Mouse (Mus musculus): ENCODE measurements around the gene Yipf3. TPM values are rescaled to one million over a fixed set of nuclear protein-coding genes. Genes with fewer than 3 reads are reported as not detected.
A peak's percentile ranks its signal among the peaks of the same experiment; 100 is the strongest.

The Yipf3 gene
- polyA plus RNA-seq, 1 experiment from 2014 or later = 41.8 TPM

DNA sequence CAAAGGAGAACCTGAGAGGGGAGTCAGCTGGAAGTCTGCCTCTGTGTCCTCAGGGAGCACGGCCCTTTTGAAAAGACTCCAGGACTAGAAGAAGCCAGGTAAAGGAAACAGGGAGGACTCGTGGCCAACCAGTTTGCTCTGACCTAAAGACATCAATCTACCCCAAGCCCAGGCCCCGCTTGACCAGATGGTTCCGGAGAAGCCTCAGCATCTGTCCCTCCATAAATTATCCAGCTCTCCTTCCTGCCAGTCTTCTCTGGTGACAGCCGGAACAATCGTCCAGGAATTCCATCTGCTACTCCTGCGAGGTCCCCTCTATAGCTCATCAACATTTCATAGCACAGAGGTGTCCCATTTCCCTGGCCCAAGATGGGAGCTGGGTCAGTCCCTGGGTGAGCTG, 36.8 kb downstream of the Yipf3 start:
- Histone ChIP-seq H3K9me3 (replicated peaks) (no peaks in the 10 kb centered on the region), H3K4me2 (no peak overlapping the region), H3K9ac (no peak overlapping the region), H3K4me1 (replicated peaks) (peaks cover 26% of the 10 kb centered on the region), H3K27me3 (peaks cover 13% of the 10 kb centered on the region; the same call in 1 of the 2 replicates), H3K27ac (no peak overlapping the region), H3K4me3 (replicated peaks) (no peak overlapping the region), H3K36me3 (peaks cover 8% of the 10 kb centered on the region)
- 47% methylated on average over 7 of the region's 7 CpGs for WGBS (ENCODE audit: insufficient replicate concordance)
- DNase-seq (no peak), ATAC-seq (ENCODE audit: low read depth) (no peak)

DNA sequence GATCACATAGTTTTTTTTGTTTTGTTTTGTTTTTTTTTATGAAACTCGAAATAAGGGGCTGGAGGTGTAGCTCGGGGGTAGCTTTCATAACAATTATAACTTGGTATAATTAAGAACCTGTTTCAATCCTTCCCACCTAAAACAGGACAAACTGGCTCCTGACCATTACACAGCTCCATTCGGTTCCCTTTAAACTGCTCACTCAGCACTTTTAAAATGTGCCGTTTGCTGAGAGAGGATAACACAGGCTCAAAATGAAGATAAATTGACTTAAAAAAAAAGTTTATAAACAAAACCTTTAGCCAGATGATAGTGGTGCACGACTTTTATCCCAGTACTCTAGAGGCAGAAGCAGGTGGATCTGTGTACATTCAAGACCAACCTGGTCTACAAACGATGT, 37.5 kb downstream of the Yipf3 start:
- Histone ChIP-seq H3K4me1 (replicated peaks) (peaks cover 26% of the 10 kb centered on the region), H3K27me3 (peaks cover 18% of the 10 kb centered on the region), H3K9ac (no peak overlapping the region), H3K9me3 (replicated peaks) (no peaks in the 10 kb centered on the region), H3K27ac (no peak overlapping the region), H3K4me3 (replicated peaks) (no peak overlapping the region), H3K36me3 (peaks cover under 1% of the 10 kb centered on the region), H3K4me2 (no peak overlapping the region)
- no peak for DNase-seq
- ATAC-seq (ENCODE audit: low read depth) = no peak
- WGBS (ENCODE audit: insufficient replicate concordance) = 43% methylated on average over 6 of the region's 6 CpGs

DNA sequence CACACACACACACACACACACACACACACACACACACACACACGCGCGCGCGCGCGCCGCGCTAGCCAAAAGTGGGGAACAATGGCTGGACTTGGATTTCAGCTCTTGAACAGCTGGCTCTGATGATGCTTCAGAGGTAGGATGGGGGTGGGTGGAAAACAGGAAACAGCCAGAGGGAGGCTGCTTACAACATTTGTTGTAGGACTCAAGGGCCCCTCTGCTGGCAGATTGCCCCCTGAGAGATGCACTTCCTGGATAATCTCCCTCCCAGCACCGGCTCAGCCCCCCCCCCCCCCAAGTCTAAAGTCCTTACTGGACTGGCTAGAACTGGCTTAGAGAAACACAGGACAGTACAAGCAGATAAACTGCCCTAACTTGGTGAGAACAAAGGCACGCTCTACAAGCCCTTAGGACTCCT, 39.8 kb downstream of the Yipf3 start:
- H3K36me3 ChIP-seq = no peaks in the 10 kb centered on the region
- no peak overlapping the region for H3K27ac ChIP-seq
- H3K4me3 ChIP-seq (replicated peaks) = no peak overlapping the region
- no peak for ATAC-seq (ENCODE audit: low read depth)
- no peaks in the 10 kb centered on the region for H3K9me3 ChIP-seq (replicated peaks)
- WGBS (ENCODE audit: insufficient replicate concordance) = 51% methylated on average over 11 of the region's 11 CpGs
- DNase-seq = no peak
- H3K4me2 ChIP-seq = no peak overlapping the region
- H3K27me3 ChIP-seq = peaks cover 33% of the 10 kb centered on the region
- peaks cover 9% of the 10 kb centered on the region for H3K4me1 ChIP-seq (replicated peaks)
- H3K9ac ChIP-seq = no peak overlapping the region

DNA sequence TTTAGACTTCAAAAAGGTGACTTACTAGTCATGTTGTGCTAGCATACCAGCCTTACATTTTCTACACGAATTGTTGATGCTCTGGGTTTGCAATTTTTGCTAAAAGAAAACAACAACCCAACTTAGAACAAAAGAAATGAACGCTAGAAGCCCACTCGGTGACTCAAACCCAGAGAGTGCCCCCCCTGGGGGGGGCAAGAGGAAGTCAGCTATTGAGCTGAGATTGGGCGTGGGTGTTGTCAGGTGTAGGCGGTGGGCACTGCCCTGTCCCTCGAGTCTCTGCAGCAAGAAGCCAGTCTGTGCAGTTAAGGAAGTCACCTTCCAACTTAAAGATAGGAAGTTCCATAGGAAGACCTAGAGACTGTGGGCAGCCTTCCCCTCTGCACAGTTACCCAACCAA, 48.7 kb downstream of the Yipf3 start:
- H3K9me3 ChIP-seq (replicated peaks) = no peaks in the 10 kb centered on the region

DNA sequence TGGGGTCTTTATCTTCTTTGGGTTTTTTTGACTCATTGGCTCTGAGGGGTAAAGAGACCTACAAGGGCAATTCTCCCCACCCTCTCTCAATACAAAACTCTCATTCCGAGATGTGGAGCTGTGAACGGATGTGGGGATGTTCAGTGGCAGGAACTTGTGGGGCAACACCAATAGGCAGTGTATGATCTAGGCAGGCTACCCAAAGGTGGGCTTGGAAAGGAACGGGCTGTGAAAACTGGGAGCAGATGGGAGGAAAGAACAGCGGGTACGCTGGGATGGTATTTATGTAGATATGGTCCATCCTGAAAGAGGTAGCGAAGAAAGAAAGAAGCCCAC, 49.1 kb downstream of the Yipf3 start:
- H3K4me2 ChIP-seq = peak overlapping the region; percentile 73
- H3K36me3 ChIP-seq = no peaks in the 10 kb centered on the region
- peaks cover 83% of the 10 kb centered on the region for H3K27me3 ChIP-seq
- DNase-seq (no peak), ATAC-seq (ENCODE audit: low read depth) (no peak)
- H3K4me3 ChIP-seq (replicated peaks) = peak overlapping the region; percentile 54
- H3K4me1 ChIP-seq (replicated peaks) = peaks cover 12% of the 10 kb centered on the region
- no peak overlapping the region for H3K9ac ChIP-seq
- H3K27ac ChIP-seq = no peak overlapping the region
- WGBS (ENCODE audit: insufficient replicate concordance) = 12% methylated on average over 6 of the region's 6 CpGs
- H3K9me3 ChIP-seq (replicated peaks) = no peaks in the 10 kb centered on the region

More for the DNA sequence above, 48.7 kb downstream of the Yipf3 start:
- no peak overlapping the region for H3K27ac ChIP-seq
- no peaks in the 10 kb centered on the region for H3K36me3 ChIP-seq
- H3K4me1 ChIP-seq (replicated peaks) = peaks cover 12% of the 10 kb centered on the region
- H3K4me3 ChIP-seq (replicated peaks) = no peak overlapping the region
- WGBS (ENCODE audit: insufficient replicate concordance) = 15% methylated on average over 6 of the region's 6 CpGs
- ATAC-seq (ENCODE audit: low read depth) = no peak
- no peak overlapping the region for H3K4me2 ChIP-seq
- no peak overlapping the region for H3K9ac ChIP-seq
- peaks cover 86% of the 10 kb centered on the region for H3K27me3 ChIP-seq
- no peak for DNase-seq

DNA sequence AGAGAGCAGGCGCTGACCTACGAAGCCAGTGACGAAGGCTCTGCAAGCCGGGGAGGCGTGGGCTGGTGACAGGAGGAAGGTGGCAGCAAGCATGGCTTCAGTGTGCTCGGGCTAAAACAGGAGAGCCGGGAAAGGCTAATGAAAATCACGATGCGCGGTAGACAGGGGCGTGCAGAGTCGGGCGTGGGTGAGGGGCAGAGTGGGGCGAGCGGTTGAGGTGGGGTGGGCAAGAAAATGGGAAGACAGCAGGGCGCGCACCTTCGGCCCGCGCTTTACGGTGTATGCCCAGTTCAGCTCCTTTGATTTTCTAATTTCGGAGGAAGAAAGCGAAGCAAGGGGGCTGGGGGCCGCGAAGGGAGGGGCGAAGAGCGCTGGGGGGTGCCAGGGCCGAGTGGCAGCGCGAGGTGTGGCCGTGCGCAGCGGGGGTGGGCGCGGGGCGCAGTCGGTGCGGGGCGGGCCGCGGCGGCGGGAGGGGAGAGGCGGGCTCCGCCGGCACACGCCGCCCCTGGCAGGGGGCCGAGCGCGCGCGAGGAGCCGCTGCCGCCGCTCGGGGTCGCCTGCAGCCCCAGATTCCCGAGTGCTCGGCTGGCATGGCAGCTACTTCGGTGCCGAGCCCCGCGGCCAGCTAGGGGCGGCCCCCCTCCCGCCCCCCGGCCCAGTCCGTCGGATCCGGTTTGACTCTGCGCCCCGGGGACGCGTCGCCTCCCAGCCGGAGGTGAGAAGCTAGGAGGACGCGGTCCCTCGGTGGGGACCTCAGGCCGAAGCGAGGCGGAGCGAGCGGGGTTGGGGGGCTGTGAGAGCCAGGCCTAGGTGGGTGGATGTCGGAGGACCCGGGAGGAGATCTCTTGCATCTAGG, 49.7 kb downstream of the Yipf3 start, which contains the start of gene Dlk2:
Gene Dlk2, plus strand, starts transcription at position 58 of the 856 bp plus-strand sequence.
- DNase-seq (no peak), ATAC-seq (ENCODE audit: low read depth) (no peak)
- H3K9me3 ChIP-seq (replicated peaks) = no peaks in the 10 kb centered on the region
- H3K36me3 ChIP-seq = no peaks in the 10 kb centered on the region
- no peak within 1 kb of the TSS for H3K27ac ChIP-seq
- H3K4me3 ChIP-seq (replicated peaks) = peak within 1 kb of the TSS; percentile 54
- 1% methylated on average over 61 of the region's 86 CpGs for WGBS (ENCODE audit: insufficient replicate concordance)
- peaks cover 12% of the 10 kb centered on the region for H3K4me1 ChIP-seq (replicated peaks)
- H3K27me3 ChIP-seq = peaks cover 78% of the 10 kb centered on the region
- peak within 1 kb of the TSS; percentile 73 for H3K4me2 ChIP-seq
- H3K9ac ChIP-seq = peak within 1 kb of the TSS; percentile 54

DNA sequence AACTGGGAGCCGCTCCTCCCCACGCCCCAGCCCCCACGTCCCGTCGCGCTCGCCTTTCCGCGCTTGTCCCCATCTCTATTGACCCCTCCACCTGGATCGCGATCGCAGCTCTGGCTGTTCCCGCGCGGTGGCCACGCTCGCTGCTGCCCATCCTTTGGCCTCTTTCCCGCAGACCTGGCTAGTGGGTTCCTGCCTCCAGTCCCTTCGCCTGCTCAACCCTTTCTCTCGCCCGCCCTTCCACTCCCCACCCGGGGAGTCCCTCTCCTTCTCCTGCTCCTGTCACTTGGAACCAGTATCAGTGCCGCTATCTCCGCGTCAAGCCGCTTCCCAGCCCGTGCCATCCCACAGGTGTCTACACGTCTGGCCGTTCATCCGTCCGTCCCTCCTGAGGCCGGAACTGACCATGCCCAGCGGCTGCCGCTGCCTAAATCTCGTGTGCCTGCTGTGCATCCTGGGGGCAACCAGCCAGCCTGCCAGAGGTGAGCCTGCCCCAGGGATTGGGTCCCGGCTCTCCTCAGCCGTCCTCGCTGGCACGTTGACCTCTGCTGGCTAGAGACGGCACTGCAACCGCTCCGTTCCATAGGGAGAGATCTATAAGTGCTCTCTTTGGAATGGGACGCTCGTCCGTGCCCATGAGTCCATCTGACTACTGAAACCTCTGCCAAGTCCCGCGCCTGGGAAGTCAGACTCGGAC, 50.5 kb downstream of the Yipf3 start:
- no peak overlapping the region for H3K27ac ChIP-seq
- H3K36me3 ChIP-seq = no peaks in the 10 kb centered on the region
- no peak overlapping the region for H3K9ac ChIP-seq
- H3K4me2 ChIP-seq = peak overlapping the region; percentile 73
- 1% methylated on average over 48 of the region's 48 CpGs for WGBS (ENCODE audit: insufficient replicate concordance)
- H3K9me3 ChIP-seq (replicated peaks) = no peaks in the 10 kb centered on the region
- DNase-seq (peak; percentile 54), ATAC-seq (ENCODE audit: low read depth) (peak; percentile 62; the same call in 1 of the 2 replicates)
- H3K27me3 ChIP-seq = peaks cover 72% of the 10 kb centered on the region
- peaks cover 12% of the 10 kb centered on the region for H3K4me1 ChIP-seq (replicated peaks)
- peak overlapping the region; percentile 54 for H3K4me3 ChIP-seq (replicated peaks)

DNA sequence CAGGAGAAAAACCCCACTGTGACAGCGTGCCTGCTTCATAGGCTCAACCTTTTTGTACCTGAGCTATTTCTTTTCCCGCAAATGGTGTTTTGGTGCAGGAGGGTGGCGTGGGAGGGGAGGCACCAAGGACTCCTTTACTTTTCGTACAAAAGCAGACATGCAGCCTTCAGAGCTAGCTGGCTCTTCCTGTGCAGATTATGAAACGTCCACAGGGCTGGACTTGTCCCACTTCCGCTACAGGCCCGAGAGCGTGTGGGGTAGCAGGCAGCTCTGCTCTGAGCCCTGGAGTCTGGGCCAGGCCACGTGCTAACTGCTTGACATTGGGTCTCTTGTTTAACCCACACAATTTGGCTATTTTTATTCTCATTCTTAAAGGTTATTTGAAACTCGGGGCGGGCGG, 54.0 kb downstream of the Yipf3 start:
- H3K36me3 ChIP-seq = no peaks in the 10 kb centered on the region
- H3K27me3 ChIP-seq = peaks cover 41% of the 10 kb centered on the region
- DNase-seq = no peak
- WGBS (ENCODE audit: insufficient replicate concordance) = 62% methylated on average over 12 of the region's 12 CpGs
- no peak for ATAC-seq (ENCODE audit: low read depth)
- no peaks in the 10 kb centered on the region for H3K9me3 ChIP-seq (replicated peaks)
- no peak overlapping the region for H3K27ac ChIP-seq
- H3K9ac ChIP-seq = no peak overlapping the region
- H3K4me2 ChIP-seq = no peak overlapping the region
- H3K4me1 ChIP-seq (replicated peaks) = peaks cover 12% of the 10 kb centered on the region
- no peak overlapping the region for H3K4me3 ChIP-seq (replicated peaks)

MicroRNA genes within 50 kb of the gene (microRNA counts, 519-probe panel; counts per million panel counts)
- microRNA mmu-miR-693-3p (114 counts per million), microRNA mmu-miR-693-5p (114 counts per million)

Small RNA genes within 50 kb of the gene (microRNA-seq; reads per million reads assigned to microRNA genes)
- gene Mir693 = 2.1 reads per million

Other genes starting within 250 kb of the Yipf3 start
- 1.2 and 1.3 TPM in 2 replicates for gene Vegfa, start 215.7 kb upstream of the Yipf3 start, polyA plus RNA-seq (2015; fragmentation: Nextera tagmentation; extraction: Ambion mirVana)
- 92.4 and 99.6 TPM in 2 replicates for gene Mrps18a, start 137.1 kb upstream of the Yipf3 start, polyA plus RNA-seq (2015; fragmentation: Nextera tagmentation; extraction: Ambion mirVana)
- gene Rsph9, start 103.9 kb upstream of the Yipf3 start, polyA plus RNA-seq (2015; fragmentation: Nextera tagmentation; extraction: Ambion mirVana) = 0.72 and 0.96 TPM in 2 replicates
- 44.4 and 46.9 TPM in 2 replicates for gene Mad2l1bp, start 94.5 kb upstream of the Yipf3 start, polyA plus RNA-seq (2015; fragmentation: Nextera tagmentation; extraction: Ambion mirVana)
- 25.7 and 27.0 TPM in 2 replicates for gene Gtpbp2, start 87.0 kb upstream of the Yipf3 start, polyA plus RNA-seq (2015; fragmentation: Nextera tagmentation; extraction: Ambion mirVana)
- 19.0 and 23.9 TPM in 2 replicates for gene Polh, start 45.4 kb upstream of the Yipf3 start, polyA plus RNA-seq (2015; fragmentation: Nextera tagmentation; extraction: Ambion mirVana)
- gene Xpo5, start 45.3 kb upstream of the Yipf3 start, polyA plus RNA-seq (2015; fragmentation: Nextera tagmentation; extraction: Ambion mirVana) = 19.0 and 23.5 TPM in 2 replicates
- gene Polr1c, start within 50 bp of the Yipf3 start, polyA plus RNA-seq (2015; fragmentation: Nextera tagmentation; extraction: Ambion mirVana) = 49.0 and 49.9 TPM in 2 replicates
- gene Lrrc73, start 5.5 kb downstream of the Yipf3 start, polyA plus RNA-seq (2015; fragmentation: Nextera tagmentation; extraction: Ambion mirVana) = 0.06 and 0.10 TPM in 2 replicates
- gene Tjap1, start 34.9 kb downstream of the Yipf3 start, polyA plus RNA-seq (2015; fragmentation: Nextera tagmentation; extraction: Ambion mirVana) = 11.2 and 12.1 TPM in 2 replicates
- 0.09 TPM in 1 of 2 replicates, not detected in the other for gene Dlk2, start 49.3 kb downstream of the Yipf3 start, polyA plus RNA-seq (2015; fragmentation: Nextera tagmentation; extraction: Ambion mirVana)
- gene Abcc10, start 80.3 kb downstream of the Yipf3 start, polyA plus RNA-seq (2015; fragmentation: Nextera tagmentation; extraction: Ambion mirVana) = 1.6 and 1.7 TPM in 2 replicates
- 1.2 and 1.4 TPM in 2 replicates for gene Zfp318, start 135.7 kb downstream of the Yipf3 start, polyA plus RNA-seq (2015; fragmentation: Nextera tagmentation; extraction: Ambion mirVana)
- gene Crip3, start 180.8 kb downstream of the Yipf3 start, polyA plus RNA-seq (2015; fragmentation: Nextera tagmentation; extraction: Ambion mirVana) = not detected in 2 replicates
- gene Slc22a7, start 190.4 kb downstream of the Yipf3 start, polyA plus RNA-seq (2015; fragmentation: Nextera tagmentation; extraction: Ambion mirVana) = not detected in 2 replicates
- gene Ttbk1, start 239.6 kb downstream of the Yipf3 start, polyA plus RNA-seq (2015; fragmentation: Nextera tagmentation; extraction: Ambion mirVana) = 0.02 TPM in 2 replicates
- gene Dnph1, start 248.6 kb downstream of the Yipf3 start, polyA plus RNA-seq (2015; fragmentation: Nextera tagmentation; extraction: Ambion mirVana) = 34.6 and 35.1 TPM in 2 replicates